Mouse (Mus musculus): ENCODE data around the gene Vkorc1. TPM values are rescaled to one million over a fixed set of nuclear protein-coding genes. Genes with fewer than 3 reads are reported as not detected.

Gene Vkorc1
- total and polyA plus RNA-seq, 3 experiments: 0.25 TPM; not detected in 2

DNA sequence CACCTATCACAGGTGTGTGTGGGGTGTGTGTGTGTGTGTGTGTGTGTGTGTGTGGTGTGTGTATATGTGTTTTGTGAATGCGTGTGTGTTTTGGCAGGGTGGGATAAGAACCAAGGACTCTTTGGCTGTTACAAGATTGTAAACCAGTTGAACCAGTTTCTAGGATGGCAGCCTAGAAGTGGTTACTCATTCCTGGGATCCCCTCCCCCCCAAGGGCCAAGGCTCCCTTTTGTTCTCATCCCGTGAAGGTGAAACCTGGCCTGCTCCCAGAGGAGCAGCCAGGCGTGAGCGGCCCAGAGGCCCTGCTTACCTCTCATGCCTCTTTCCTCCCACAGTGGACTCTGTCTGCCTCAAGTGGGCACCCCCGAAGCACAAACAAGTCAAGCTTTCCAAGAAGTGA, 29.8 kb upstream of the Vkorc1 start:
- Histone ChIP-seq H3K36me3 (replicated peaks in 1 of 2; ENCODE audit: control insufficient read depth in 1 of 2, insufficient read depth in 1 of 2, low read length in 1 of 2) (peaks cover 24 to 60% of the 10 kb centered on the region in 2 experiments), H3K79me2 (replicated peaks; ENCODE audit: control insufficient read depth, extremely low read depth, insufficient read depth, poor library complexity, severe bottlenecking) (no peaks in the 10 kb centered on the region), H3K27me3 (replicated peaks) (no peaks in the 10 kb centered on the region), H3K4me1 (ENCODE audit: control insufficient read depth in 1 of 2, insufficient read depth in 2 of 2) (peaks cover 5 to 26% of the 10 kb centered on the region in 2 experiments), H3K4me3 (replicated peaks in 1 of 3; ENCODE audit: low read depth in 2 of 3, low read length in 2 of 3, poor library complexity in 1 of 3) (no peak overlapping the region), H3K9me3 (replicated peaks; ENCODE audit: low read length) (no peaks in the 10 kb centered on the region), H3K9ac (ENCODE audit: insufficient read depth, low read depth) (no peak overlapping the region), H3K4me2 (ENCODE audit: insufficient read depth, low read depth, poor library complexity, severe bottlenecking) (no peak overlapping the region), H3K27ac (ENCODE audit: insufficient read depth, low read depth) (no peak overlapping the region)
- DNase-seq (ENCODE audit: extremely low read depth): no peak
- TF ChIP-seq TCF12 (IDR thresholded peaks at IDR 0.05; ENCODE audit: low read depth, low read length) (no peak), ZKSCAN1 (IDR thresholded peaks at IDR 0.05; ENCODE audit: borderline replicate concordance, low read depth, low read length) (no peak), SIN3A (IDR thresholded peaks at IDR 0.05; ENCODE audit: low read length) (no peak), MAZ (IDR thresholded peaks at IDR 0.05; ENCODE audit: low read depth, low read length) (no peak), E2F4 (IDR thresholded peaks at IDR 0.05; ENCODE audit: insufficient replicate concordance, low read depth, low read length) (no peak), CHD2 (IDR thresholded peaks at IDR 0.05; ENCODE audit: low read length) (no peak), GABPA (IDR thresholded peaks at IDR 0.05; ENCODE audit: insufficient replicate concordance, low read depth, low read length) (no peak), IRF4 (IDR thresholded peaks at IDR 0.05; ENCODE audit: low read depth, low read length) (no peak)
- in situ Hi-C loops (cut with MboI; ENCODE audit: low pct_ligation_motif_present, low pct_unique_long_range_greater_than_20kb, low sequenced_read_pairs): loop anchor here (10.0 kb wide), 1 partner anchor 1220 kb away; the partner anchor contains the start of gene Coro1a
- dilution Hi-C loops (cut with MboI; ENCODE audit: extremely low pct_ligation_motif_present, extremely low pct_unique_long_range_greater_than_20kb, low sequenced_read_pairs): no loop called here

DNA sequence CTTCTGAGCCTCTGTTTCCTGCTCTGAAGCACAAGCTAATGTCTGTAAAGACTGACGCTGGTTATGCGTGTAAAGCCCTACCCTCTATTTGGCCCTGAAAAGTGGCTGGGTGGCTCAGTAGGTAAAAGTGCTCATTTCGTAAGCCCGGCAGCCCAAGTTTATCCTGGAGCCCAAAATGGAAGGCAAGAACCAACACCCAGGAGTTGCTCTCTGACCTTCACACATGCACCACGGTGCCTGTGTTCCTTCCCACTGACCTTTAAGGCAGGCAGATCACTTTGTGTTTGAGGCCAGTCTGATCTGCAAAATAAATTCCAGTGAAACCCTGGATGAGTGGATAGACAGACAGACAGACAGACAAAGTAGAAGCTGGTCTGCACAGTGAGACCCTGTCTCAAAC, 28.3 kb upstream of the Vkorc1 start:
- H3K9ac ChIP-seq (ENCODE audit: insufficient read depth, low read depth): no peak overlapping the region
- no peaks in the 10 kb centered on the region for H3K27me3 ChIP-seq (replicated peaks)
- no peaks in the 10 kb centered on the region for H3K9me3 ChIP-seq (replicated peaks; ENCODE audit: low read length)
- peaks cover 5 to 19% of the 10 kb centered on the region in 2 experiments for H3K4me1 ChIP-seq (ENCODE audit: control insufficient read depth in 1 of 2, insufficient read depth in 2 of 2)
- dilution Hi-C loops (cut with MboI; ENCODE audit: extremely low pct_ligation_motif_present, extremely low pct_unique_long_range_greater_than_20kb, low sequenced_read_pairs) (no loop called here), in situ Hi-C loops (cut with MboI; ENCODE audit: low pct_ligation_motif_present, low pct_unique_long_range_greater_than_20kb, low sequenced_read_pairs) (loop anchor here (10.0 kb wide), 1 partner anchor 1219 kb away; the partner anchor contains the start of gene Coro1a)
- no peak overlapping the region for H3K27ac ChIP-seq (ENCODE audit: insufficient read depth, low read depth)
- H3K36me3 ChIP-seq (replicated peaks in 1 of 2; ENCODE audit: control insufficient read depth in 1 of 2, insufficient read depth in 1 of 2, low read length in 1 of 2): peaks cover 24 to 67% of the 10 kb centered on the region in 2 experiments
- no peak for TF ChIP-seq MAX (IDR thresholded peaks at IDR 0.05; ENCODE audit: low read length)
- no peak for TF ChIP-seq PAX5 (IDR thresholded peaks at IDR 0.05; ENCODE audit: low read length)
- no peak for TF ChIP-seq ZC3H11A (IDR thresholded peaks at IDR 0.05; ENCODE audit: low read depth, low read length)
- no peak for TF ChIP-seq CHD1 (IDR thresholded peaks at IDR 0.05; ENCODE audit: low read depth, low read length)
- no peak for TF ChIP-seq EP300 (IDR thresholded peaks at IDR 0.05; ENCODE audit: low read length)
- TF ChIP-seq CHD2 (IDR thresholded peaks at IDR 0.05; ENCODE audit: low read length): no peak
- no peak for TF ChIP-seq SIN3A (IDR thresholded peaks at IDR 0.05; ENCODE audit: low read length)
- no peak for TF ChIP-seq JUN (IDR thresholded peaks at IDR 0.05; ENCODE audit: insufficient read depth, low read depth, low read length)
- no peak for TF ChIP-seq RAD21 (IDR thresholded peaks at IDR 0.05; ENCODE audit: low read depth, low read length)
- TF ChIP-seq BHLHE40 (IDR thresholded peaks at IDR 0.05; ENCODE audit: low read depth, low read length): no peak
- no peak for TF ChIP-seq MYC (IDR thresholded peaks at IDR 0.05; ENCODE audit: low read depth, low read length)
- no peak for TF ChIP-seq E2F4 (IDR thresholded peaks at IDR 0.05; ENCODE audit: insufficient replicate concordance, low read depth, low read length)
- TF ChIP-seq NELFE (IDR thresholded peaks at IDR 0.05; ENCODE audit: low read depth, low read length): no peak
- no peak for TF ChIP-seq ZKSCAN1 (IDR thresholded peaks at IDR 0.05; ENCODE audit: borderline replicate concordance, low read depth, low read length)
- no peak for TF ChIP-seq CTCF (conservative IDR thresholded peaks at IDR 0.05 in 1 of 2, IDR thresholded peaks at IDR 0.05 in 1 of 2; ENCODE audit: low read depth in 2 of 2, low read length in 2 of 2)
- TF ChIP-seq MXI1 (IDR thresholded peaks at IDR 0.05; ENCODE audit: low read depth, low read length): no peak
- TF ChIP-seq SMC3 (IDR thresholded peaks at IDR 0.05; ENCODE audit: low read depth, low read length): no peak
- TF ChIP-seq ELF1 (IDR thresholded peaks at IDR 0.05; ENCODE audit: low read depth, low read length): no peak
- TF ChIP-seq NRF1 (IDR thresholded peaks at IDR 0.05; ENCODE audit: low read depth, low read length): no peak
- DNase-seq (ENCODE audit: extremely low read depth): no peak
- H3K79me2 ChIP-seq (replicated peaks; ENCODE audit: control insufficient read depth, extremely low read depth, insufficient read depth, poor library complexity, severe bottlenecking): no peaks in the 10 kb centered on the region
- H3K4me3 ChIP-seq (replicated peaks in 1 of 3; ENCODE audit: low read depth in 2 of 3, low read length in 2 of 3, poor library complexity in 1 of 3): no peak overlapping the region
- H3K4me2 ChIP-seq (ENCODE audit: insufficient read depth, low read depth, poor library complexity, severe bottlenecking): no peak overlapping the region

All from CH12.LX (cell line).